Mouse (Mus musculus) lung, adult 2 months (tissue): ENCODE data around the gene Tspyl2. TPM values are rescaled to one million over a fixed set of nuclear protein-coding genes. Genes with fewer than 3 reads are reported as not detected.
A peak's percentile ranks its signal among the peaks of the same experiment; 100 is the strongest.

ENCODE experiments used
- DNase-seq: peaks from one replicate; pipeline ENCODE4 v3.0.0; 2022
- H3K4me1 ChIP-seq: fragments of 200-500 bp; 2 replicates; pipeline ENCODE4 v1.6.1; 2011; ENCODE audit warnings: low read length; ENCODE audit not compliant: control insufficient read depth, insufficient read depth
- H3K4me3 ChIP-seq: fragments of 200-500 bp; replicated peaks from 2 replicates; pipeline ENCODE3; 2011; ENCODE audit warnings: low read depth, mild to moderate bottlenecking, control low read depth, low read length; ENCODE audit errors: extremely low read depth
- CTCF ChIP-seq: fragments of 200-500 bp; IDR thresholded peaks from 2 replicates; pipeline ENCODE4 v1.5.1; 2011; ENCODE audit warnings: mild to moderate bottlenecking, low read length, control low read depth; ENCODE audit not compliant: insufficient read depth
- POLR2A ChIP-seq: fragments of 200-500 bp; IDR thresholded peaks from 2 replicates; pipeline ENCODE4 v1.6.1; 2011; ENCODE audit warnings: low read depth, mild to moderate bottlenecking, control low read depth, low read length, borderline replicate concordance; ENCODE audit errors: extremely low read depth
- WGBS: fragments of 180-500 bp; shearing (Covaris S2); methylation state at CpG from one replicate; pipeline ENCODE4 v1.1.7; 2018; 5-methylcytosine and 5-hydroxymethylcytosine counted together
- polyA plus RNA-seq: library from polyadenylated mRNA; depleted of rRNA; stranded (reverse); fragments of >200 nt; gene quantifications from 2 replicates; pipeline ENCODE4 v1.2.3, GENCODE M21; 2012; rRNA removed

Tspyl2 gene
- 26.9 and 34.2 TPM in 2 replicates for polyA plus RNA-seq

- TF ChIP-seq POLR2A (peak; percentile 88; the same call in 1 of the 2 replicates), CTCF (no peak)
Observed at GRCm38 (mm10) chrX:152342358-152342901, at the start of gene Tspyl2. Gene Tspyl2, minus strand, starts transcription at chrX:152342425.

GRCm38 (mm10) chrX:152368397-152369273, 26.4 kb upstream of the Tspyl2 start, which contains the start of gene Gpr173:
Gene Gpr173, minus strand, starts transcription at chrX:152368704.
- no peak for TF ChIP-seq CTCF
- no peak for TF ChIP-seq POLR2A
- 31% methylated on average over 24 of the region's 24 CpGs for WGBS
- H3K4me1 ChIP-seq: no peaks in the 10 kb centered on the region

More at GRCm38 (mm10) chrX:152342358-152342901, at the start of gene Tspyl2:
- DNase-seq: peak; percentile 83
- H3K4me1 ChIP-seq: no peaks in the 10 kb centered on the region
- H3K4me3 ChIP-seq: peak within 1 kb of the TSS; percentile 67
- 13% methylated on average over 27 of the region's 27 CpGs for WGBS

GRCm38 (mm10) chrX:152368054-152368396, 25.8 kb upstream of the Tspyl2 start:
- peak overlapping the region; percentile 4 for H3K4me3 ChIP-seq

More at GRCm38 (mm10) chrX:152368397-152369273, 26.4 kb upstream of the Tspyl2 start, which contains the start of gene Gpr173:
- peak; percentile 5 for DNase-seq
- peak within 1 kb of the TSS; percentile 59 for H3K4me3 ChIP-seq

GRCm38 (mm10) chrX:152366418-152366817, 24.2 kb upstream of the Tspyl2 start:
- no peak for TF ChIP-seq POLR2A
- no peak for DNase-seq
- H3K4me1 ChIP-seq: no peaks in the 10 kb centered on the region
- H3K4me3 ChIP-seq: no peak overlapping the region
- 60% methylated on average over 2 of the region's 2 CpGs for WGBS

More at GRCm38 (mm10) chrX:152368054-152368396, 25.8 kb upstream of the Tspyl2 start:
- TF ChIP-seq POLR2A (no peak), CTCF (no peak)
- no peaks in the 10 kb centered on the region for H3K4me1 ChIP-seq
- DNase-seq: no peak
- WGBS: 36% methylated on average over 4 of the region's 4 CpGs

GRCm38 (mm10) chrX:152352553-152353153, 10.4 kb upstream of the Tspyl2 start:
- peak; percentile 7 for DNase-seq
- Histone ChIP-seq H3K4me1 (no peaks in the 10 kb centered on the region), H3K4me3 (no peak overlapping the region)
- 19% methylated on average over 5 of the region's 5 CpGs for WGBS
- TF ChIP-seq CTCF (0 out of 2 replicates have a peak, but pooled peaks have one; percentile 9), POLR2A (no peak)

GRCm38 (mm10) chrX:152347041-152347440, 4.8 kb upstream of the Tspyl2 start:
- TF ChIP-seq CTCF (no peak), POLR2A (no peak)
- WGBS: 94% methylated on average over 14 of the region's 14 CpGs
- no peak for DNase-seq
- no peaks in the 10 kb centered on the region for H3K4me1 ChIP-seq
- no peak overlapping the region for H3K4me3 ChIP-seq

- H3K4me3 ChIP-seq: no peak overlapping the region
- TF ChIP-seq CTCF (no peak), POLR2A (no peak)
- no peaks in the 10 kb centered on the region for H3K4me1 ChIP-seq
- no peak for DNase-seq
- 84% methylated on average over 15 of the region's 15 CpGs for WGBS
Observed at GRCm38 (mm10) chrX:152346587-152346986, 4.4 kb upstream of the Tspyl2 start.

GRCm38 (mm10) chrX:152342903-152343302, 678 bp upstream of the Tspyl2 start:
- TF ChIP-seq CTCF (no peak), POLR2A (no peak)
- WGBS: 36% methylated on average over 6 of the region's 6 CpGs
- Histone ChIP-seq H3K4me1 (no peaks in the 10 kb centered on the region), H3K4me3 (peak overlapping the region; percentile 67)
- DNase-seq: no peak

- H3K4me1 ChIP-seq: no peaks in the 10 kb centered on the region
- DNase-seq: no peak
- TF ChIP-seq CTCF (no peak), POLR2A (no peak)
- 38% methylated on average over 11 of the region's 11 CpGs for WGBS
- H3K4me3 ChIP-seq: peak overlapping the region; percentile 50
Observed at GRCm38 (mm10) chrX:152341496-152341895, 729 bp downstream of the Tspyl2 start.
